Mouse (Mus musculus) v-Abl transformed pro-B cells (cell line): ENCODE measurements around the gene Brd9.
"Not testable (repeated sequence)": the region's sequence is repeated elsewhere in the genome, so short reads cannot be mapped to it uniquely, and the experiment has no call there.

Source experiments
- in situ Hi-C, 2 experiments: fragments of 400-800 bp; cut with MboI; formaldehyde crosslinking; loops; one replicate each; pipeline ENCODE4 v1.15.1; 2025; ENCODE audit not compliant: unreplicated experiment in 2 of 2

Brd9 gene

GRCm38 (mm10) chr13:73976935-73977334 is 39.3 kb downstream of the Brd9 start:
- in situ Hi-C loops, result loop anchor here in 1 of 2 experiments (10.0 kb wide), 1 partner anchor 118 kb away; no protein-coding TSS in a partner anchor

DNA sequence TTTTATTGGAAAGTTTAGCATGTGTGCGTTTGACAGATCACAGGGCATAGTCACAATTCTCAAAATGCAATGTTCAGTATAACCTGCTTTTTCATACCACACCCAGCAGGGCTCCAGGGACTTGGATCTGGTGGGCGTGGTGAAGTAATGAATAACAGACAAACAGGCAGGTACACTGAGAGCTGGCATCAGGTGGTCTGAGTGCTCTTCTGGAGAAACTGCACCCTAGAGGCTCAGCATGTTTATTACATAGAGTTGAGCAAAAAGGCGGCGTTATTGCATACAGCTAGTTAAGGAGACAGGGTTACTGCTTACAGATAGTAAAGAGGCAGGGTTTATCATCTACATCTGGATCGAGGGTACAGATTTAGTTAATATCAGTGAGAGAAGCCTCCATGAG is 52.7 kb downstream of the Brd9 start:
- in situ Hi-C loops, result no loop called here

GRCm38 (mm10) chr13:73990761-73991160 is 53.1 kb downstream of the Brd9 start:
- in situ Hi-C loops, result no loop called here

DNA sequence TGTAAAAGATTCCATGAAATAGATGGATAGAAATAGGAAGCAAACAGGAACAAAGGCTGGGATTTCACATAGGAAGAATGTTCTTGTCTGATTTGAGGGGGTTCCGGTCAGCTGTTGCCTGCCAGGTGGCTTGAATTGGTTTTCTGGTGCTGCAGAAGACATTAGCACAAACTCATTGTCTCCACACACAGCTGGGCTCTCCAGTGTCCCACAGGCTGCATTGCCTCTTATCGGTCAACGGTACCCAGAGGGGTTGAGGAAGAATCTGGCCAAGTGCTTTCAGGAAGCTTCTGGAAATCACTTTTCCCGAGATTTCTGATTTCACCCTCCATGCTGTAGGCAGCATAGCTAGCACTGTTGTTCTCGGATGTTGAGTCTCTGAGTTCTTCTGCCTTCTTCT is 53.7 kb downstream of the Brd9 start:
- in situ Hi-C loops, result no loop called here

DNA sequence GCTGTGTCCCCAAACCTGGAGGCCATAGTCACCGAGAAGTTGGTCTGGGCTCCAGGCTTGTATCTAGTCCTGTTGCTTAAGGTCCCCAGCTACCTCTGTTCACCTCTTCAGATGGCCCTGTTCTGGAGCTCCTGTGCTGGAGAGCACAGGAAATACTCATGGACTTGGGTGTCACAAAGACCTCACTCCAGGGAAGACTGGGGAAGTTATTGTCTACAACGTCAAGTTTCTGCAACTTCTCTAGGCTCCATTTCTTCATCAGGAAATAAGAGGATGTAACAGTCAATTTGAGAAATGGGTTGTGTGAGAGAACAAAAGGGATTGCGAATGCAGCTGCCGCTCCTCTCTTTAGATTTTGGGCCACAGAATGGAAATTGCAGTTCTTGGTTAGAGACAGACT is 58.8 kb downstream of the Brd9 start:
- in situ Hi-C loops, result no loop called here

GRCm38 (mm10) chr13:74000519-74000918 is 62.9 kb downstream of the Brd9 start:
- in situ Hi-C loops, result no loop called here

GRCm38 (mm10) chr13:74000961-74001360 is 63.4 kb downstream of the Brd9 start:
- in situ Hi-C loops, result no loop called here

- in situ Hi-C loops, result no loop called here
These were observed 63.9 kb downstream of the Brd9 start for GRCm38 (mm10) chr13:74001492-74001891.

- in situ Hi-C loops, result not testable (repeated sequence)
These were observed 69.3 kb downstream of the Brd9 start for GRCm38 (mm10) chr13:74006881-74007280.

DNA sequence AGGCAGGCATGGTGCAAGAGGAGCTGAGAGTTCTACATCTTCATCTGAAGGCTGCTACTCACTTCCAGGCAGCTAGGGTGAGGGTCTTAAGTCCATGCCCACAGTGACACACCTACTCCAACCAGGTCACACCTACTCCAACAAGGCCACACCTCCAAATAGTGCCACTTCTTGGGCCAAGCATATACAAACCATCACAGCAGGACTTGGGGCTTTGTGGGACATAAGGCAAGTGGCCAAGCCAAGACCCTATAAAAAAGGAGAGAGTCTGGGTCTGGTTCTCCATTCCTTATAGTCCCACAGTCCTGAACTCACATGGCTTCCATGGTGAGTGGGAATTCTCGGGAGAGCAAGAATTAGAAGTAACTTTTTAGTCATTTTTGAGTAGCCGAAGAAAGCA is 70.6 kb downstream of the Brd9 start:
- in situ Hi-C loops, result not testable (repeated sequence)

GRCm38 (mm10) chr13:74008948-74009718 is 71.5 kb downstream of the Brd9 start, which contains the start of gene Tppp:
Gene Tppp, plus strand, starts transcription at chr13:74009407.
- in situ Hi-C loops, result no loop called here

- in situ Hi-C loops, result no loop called here
These were observed 72.4 kb downstream of the Brd9 start for GRCm38 (mm10) chr13:74009791-74010614.
